Mouse (Mus musculus) CD4-positive, CD25-positive, alpha-beta regulatory T cell, adult 2 months (primary cell): ENCODE measurements around the gene Rbbp8nl.

Experiments used
- DNase-seq: peaks from one replicate; pipeline ENCODE4 v3.0.0-alpha.2; 2012; ENCODE audit warnings: low read depth, low spot score

The Rbbp8nl gene

GRCm38 (mm10) chr2:180289440-180290108, at the start of gene Rbbp8nl:
Rbbp8nl (minus strand) TSS chr2:180289879.
- DNase-seq, result no peak

GRCm38 (mm10) chr2:180334551-180334986, 44.9 kb upstream of the Rbbp8nl start, which contains the start of gene Gata5:
Gata5 (minus strand) TSS chr2:180334699.
- no peak for DNase-seq

DNA sequence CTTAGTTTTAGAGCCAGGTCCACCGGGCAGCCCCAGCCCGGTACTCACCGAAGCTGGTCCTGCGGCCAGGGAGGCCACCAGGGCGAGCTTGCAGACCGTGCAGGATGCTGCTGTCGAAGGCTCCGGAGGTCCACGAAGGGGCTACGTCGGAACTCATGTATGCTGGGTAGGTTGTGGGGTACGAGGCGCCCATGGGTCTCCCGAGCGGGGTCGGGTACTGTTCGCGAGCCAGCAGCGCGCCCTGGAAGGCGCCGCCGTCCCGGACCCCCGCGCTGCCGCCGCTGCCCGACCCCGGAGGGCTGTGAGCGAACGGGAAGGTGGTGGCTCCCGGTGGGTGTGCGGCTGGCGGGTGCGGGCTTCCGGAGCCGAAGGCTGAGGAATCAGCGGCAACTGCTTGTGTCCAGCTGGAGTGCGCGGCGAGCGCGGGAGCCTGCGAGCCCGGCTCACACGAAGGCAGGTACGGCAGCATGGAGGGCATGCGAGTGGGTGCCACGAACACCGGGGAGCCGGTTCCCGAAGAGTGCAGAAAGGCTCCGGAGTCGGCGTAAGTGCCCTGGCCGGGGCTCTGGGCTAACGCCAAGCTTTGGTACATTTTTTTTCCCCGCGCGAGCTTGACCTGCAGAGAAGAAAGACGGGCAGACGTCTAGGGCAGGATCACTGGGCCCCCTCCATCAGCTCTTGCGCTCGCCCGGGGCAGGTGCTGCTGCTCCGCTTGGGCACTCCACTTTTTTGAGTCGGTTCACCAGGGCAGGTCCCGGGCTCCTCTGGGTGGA, 44.3 kb upstream of the Rbbp8nl start:
- no peak for DNase-seq

DNA sequence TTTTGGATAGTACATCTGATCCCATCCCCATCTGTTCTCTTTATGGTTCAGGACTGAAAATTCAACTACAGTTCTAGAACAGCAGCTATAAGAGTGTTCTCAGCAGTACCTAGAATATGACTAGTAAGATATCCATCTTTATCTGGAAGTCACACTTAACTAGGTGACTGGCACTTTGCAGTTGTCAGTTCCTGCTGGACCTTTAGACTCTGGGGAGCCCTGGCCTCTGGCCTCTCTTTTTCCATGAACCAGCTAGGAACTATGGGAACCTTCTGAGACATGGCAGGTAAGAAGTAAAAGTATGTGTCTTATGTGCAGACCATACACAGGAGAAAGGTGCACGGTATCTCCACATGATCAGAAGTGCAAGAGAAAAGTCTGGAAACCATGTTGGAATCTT, 39.8 kb upstream of the Rbbp8nl start:
- DNase-seq, result no peak

DNA sequence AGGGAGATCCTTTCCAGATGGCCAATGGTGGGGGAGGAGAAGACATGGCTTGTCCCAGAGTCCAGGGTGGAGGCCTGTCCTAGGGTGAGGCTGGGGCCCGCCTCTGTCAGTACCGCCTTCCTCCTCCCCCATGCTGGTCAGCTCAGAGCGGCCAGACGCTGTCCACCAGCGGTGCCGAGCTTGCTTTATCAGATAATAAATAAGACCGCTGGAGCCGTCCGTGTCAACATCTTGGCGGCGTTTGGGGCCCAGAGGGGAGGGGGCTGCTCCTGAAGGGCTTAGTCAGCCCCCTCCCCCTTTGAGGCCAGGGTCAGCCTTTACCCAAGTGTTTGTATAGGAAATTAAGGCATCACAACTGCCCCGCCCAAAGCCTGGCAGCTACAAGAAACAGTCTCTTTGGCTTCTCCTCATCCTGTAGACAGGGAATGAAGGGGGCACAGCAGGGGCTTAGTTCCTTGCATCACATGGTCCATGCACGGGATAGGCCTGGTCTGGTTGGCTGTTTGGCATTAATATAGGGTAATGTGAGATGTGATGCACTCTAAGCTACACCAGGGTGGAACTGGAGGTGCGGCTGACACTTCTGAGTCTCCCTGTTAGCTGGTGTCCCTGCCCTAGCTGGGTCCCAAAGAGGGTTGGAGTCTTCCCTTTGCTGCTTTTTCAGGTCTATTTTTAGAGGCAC, 33.1 kb upstream of the Rbbp8nl start:
- no peak for DNase-seq

DNA sequence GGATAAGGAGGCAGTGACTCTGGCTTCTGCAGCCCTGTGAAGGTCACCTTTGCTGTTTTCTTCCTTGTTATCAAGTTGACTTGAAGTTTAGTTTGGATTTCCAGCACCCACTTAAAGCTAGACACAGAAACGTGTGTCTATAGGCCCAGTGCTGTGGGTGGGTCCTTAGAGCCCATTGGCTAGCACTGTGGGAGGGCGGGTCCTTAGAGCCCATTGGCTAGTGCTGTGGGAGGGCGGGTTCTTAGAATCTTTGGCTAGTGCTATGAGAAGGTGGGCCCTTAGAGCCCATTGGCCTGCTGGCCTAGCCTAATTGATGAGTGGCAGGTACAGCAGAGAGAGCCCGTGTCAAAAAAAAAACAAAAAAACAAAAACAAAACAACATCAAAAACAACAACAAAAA, 30.5 kb upstream of the Rbbp8nl start:
- DNase-seq, result no peak

DNA sequence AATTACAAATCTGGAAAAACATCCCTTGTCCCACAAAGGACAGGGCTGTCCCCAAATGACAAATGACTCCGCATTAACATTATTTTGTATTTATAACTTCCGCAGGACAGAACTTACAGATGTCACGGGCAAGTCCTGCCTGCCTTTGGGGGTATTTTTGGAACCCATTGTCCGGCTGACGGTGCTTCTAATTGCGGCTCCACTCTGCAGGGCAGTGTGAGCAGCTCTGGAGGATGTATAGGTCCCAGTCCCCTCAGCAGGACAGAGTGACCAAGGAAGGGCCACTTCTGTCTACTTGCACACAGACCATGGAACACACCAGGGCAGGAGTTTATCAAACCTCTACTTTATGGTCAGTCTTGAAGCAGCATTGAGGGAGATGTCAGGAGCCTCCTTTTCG, 27.9 kb upstream of the Rbbp8nl start:
- no peak for DNase-seq

- no peak for DNase-seq
These were observed 24.6 kb upstream of the Rbbp8nl start for GRCm38 (mm10) chr2:180314292-180314691.

DNA sequence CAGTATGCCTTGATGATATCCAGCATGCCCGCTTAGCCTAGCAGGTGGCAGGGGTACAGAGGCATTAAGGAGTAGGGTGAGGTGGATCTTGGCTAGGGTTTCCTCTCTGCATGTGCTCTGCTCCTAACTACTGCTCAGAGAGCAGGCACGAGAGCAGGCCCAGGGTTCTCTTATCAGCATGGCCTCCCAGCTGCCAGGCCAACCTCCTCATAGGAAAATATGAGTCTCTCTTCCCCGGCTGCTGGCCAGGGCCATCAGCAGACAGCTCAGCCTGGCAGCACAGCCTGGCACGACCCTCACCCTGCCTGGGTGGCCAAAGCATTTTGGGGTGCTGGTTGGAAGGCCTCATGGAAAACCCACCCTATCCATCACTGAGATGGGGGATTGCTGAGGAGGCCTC, 21.5 kb upstream of the Rbbp8nl start:
- DNase-seq, result no peak

DNA sequence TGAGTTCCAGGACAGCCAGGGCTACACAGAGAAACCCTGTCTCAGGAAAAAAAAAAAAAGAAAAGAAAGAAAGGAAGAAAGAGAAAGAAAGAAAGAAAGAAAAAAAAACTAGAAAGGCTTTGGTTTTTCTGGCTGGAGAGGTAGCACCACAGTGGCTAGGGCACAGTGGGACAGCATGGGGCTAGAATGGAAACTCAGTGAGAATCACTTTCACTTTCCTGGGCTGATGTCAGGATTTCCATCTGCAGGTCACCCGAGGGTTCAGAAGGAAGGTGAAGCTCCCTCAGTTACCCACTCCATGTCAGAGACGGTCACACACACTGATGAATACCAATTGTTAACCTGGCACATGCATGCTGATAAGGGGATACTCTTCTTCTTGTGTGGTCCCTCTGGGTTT, 18.0 kb upstream of the Rbbp8nl start:
- DNase-seq, result peak; percentile 16

GRCm38 (mm10) chr2:180306423-180307168, 16.9 kb upstream of the Rbbp8nl start:
- no peak for DNase-seq

GRCm38 (mm10) chr2:180306009-180306408, 16.3 kb upstream of the Rbbp8nl start:
- DNase-seq, result no peak

DNA sequence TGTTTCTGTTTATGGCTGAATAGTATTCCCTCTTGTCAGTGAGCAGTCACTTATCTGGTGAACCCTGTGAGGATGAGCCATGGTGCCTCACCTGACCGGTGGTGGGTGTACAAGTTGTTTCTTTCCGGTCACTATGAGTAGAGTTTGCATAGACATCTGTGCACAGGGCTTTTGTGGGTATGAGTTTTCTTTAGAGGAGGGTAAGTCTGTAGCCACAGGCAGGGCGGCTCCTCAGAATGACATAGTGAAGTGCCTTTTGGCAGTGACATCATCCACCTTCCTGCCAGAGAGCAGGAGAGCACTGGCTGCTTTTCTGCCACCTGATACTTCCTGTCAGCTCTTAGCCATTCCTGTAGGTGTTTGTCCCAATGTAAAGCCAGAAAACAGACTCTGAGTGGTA, 15.8 kb upstream of the Rbbp8nl start:
- peak; percentile 28 for DNase-seq

DNA sequence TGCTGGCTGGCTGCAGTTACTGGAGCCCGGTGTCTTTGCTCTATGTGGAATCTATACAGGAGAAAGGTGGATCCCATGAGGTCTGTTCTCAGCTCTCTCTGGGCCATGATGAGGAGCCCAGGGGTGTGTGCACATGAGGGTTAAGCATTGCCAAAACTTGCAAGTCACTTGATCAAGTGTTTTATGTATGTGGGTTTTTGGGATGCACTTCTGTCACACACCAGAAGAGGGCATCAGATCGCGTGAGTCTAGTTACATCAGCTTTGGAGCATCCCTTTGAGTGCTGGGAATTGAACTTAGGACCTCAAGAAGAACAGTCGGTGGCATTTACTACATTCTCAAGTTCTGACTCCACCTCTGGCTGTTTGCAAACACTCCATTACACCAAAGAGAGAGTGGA, 14.9 kb upstream of the Rbbp8nl start:
- no peak for DNase-seq

- no peak for DNase-seq
These were observed 13.8 kb upstream of the Rbbp8nl start for GRCm38 (mm10) chr2:180303468-180303867.

DNA sequence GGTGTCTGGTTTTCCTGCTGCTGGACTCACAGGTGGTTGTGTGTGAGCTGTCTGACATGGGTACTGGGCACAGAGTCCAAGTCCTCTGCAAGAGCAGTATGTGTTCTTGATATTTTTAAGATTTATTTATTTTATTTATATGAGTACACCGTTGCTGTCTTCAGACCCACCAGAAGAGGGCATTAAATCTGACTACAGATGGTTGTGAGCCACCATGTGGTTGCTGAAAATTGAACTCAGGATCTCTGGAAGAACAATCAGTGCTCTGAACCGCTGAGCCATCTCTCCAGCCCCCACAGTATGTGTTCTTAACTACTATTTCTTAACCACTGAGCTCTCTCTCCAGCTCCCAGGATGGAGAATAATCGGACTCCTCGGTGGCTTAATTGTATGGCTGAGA, 12.5 kb upstream of the Rbbp8nl start:
- DNase-seq, result no peak

DNA sequence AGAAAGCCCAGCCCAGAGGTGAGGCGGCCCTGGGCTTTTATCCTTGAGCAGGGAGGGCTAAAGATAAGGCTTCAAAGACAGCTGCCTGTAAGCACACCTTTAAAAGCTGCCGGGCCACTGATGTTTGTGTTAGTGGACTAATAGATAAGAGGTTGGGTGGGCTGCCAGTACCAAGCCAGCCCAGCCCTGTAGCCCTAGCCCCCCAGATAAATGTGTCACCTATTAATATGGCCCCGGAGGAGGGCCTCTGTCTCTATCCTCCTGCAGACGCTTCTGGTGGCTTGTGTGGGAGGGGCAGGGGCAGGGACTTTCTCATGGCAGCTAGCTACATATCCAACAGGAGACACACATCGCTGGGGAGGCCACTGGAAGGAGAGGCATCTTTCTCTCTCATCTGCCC, 11.1 kb upstream of the Rbbp8nl start:
- no peak for DNase-seq

- no peak for DNase-seq
These were observed 10.6 kb upstream of the Rbbp8nl start for GRCm38 (mm10) chr2:180300252-180300651.

DNA sequence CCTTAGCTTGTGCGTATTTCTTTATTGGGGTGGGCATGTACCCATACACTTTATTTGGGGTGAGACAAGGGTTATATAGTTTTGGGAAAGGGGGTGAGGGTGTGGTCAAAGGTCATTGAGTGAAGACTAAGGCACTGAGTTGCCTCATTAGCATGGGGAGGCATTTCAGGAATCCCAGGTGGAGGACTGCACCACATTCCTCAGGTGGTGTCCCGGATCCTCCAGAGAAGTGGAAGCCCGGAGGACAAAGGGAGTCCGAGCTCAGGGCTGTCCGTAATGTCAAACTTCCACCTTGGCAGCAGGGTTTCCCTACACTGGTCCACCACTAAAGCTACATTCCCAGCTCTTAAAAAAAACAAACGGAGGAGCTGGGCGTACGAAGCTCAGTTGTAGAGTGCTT, 3.2 kb upstream of the Rbbp8nl start:
- no peak for DNase-seq

GRCm38 (mm10) chr2:180292026-180292425, 2.3 kb upstream of the Rbbp8nl start:
- no peak for DNase-seq

DNA sequence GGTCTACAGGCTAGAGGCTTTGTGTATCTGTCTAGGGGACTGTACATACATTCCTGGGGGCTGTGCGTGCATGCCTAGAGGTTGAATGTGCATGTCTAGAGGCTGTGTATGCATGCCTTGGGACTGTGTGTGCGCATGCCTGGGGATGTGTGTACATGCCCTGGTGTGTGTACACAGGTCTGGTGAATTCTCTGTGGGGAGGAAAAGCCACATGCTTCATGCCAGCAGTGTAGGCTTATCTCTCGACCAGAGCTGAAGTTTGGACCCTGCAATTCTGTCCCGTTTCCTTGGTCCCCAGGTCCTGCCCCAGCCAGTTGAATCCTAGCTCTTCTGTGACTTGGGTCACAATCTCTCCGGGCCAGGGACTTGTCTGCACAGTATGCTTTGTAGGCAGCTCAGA, 1.9 kb upstream of the Rbbp8nl start:
- no peak for DNase-seq

DNA sequence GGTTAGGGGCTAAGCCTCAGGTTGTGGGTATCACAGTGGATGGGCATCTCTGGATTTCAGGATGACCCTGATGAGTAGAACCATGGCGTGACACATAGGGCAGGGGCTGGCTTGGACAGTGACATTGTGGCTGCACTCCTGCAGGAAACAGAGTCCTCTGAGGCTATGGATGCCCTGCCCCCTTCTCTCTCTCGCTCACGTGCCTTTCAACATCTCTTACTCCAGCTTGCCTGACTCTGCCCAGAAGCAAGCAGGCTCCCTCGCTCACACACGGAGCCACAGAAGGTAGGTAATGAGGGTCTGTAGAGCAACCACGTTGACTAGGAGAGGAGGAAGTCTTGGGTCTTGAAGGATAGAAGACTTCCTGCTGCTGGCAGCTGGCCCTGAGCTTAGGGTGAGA, 824 bp upstream of the Rbbp8nl start:
- DNase-seq, result no peak
